Mouse (Mus musculus): Measurements from ENCODE around the gene Samd10. TPM values are rescaled to one million over a fixed set of nuclear protein-coding genes. Genes with fewer than 3 reads are reported as not detected.

Samd10 gene
- total RNA-seq, 2 experiments from 2014 or later = 1.3 to 3.2 TPM

GRCm38 (mm10) chr2:181577981-181578581, 20.9 kb downstream of the Samd10 start:
- peak; percentile 54 for DNase-seq (ENCODE audit: low spot score)

- DNase-seq (ENCODE audit: low spot score) = no peak
Observed at GRCm38 (mm10) chr2:181577126-181577525, 21.9 kb downstream of the Samd10 start.

GRCm38 (mm10) chr2:181576613-181577012, 22.4 kb downstream of the Samd10 start:
- DNase-seq (ENCODE audit: low spot score) = no peak

GRCm38 (mm10) chr2:181574921-181575545, 24.0 kb downstream of the Samd10 start:
- DNase-seq (ENCODE audit: low spot score) = no peak

GRCm38 (mm10) chr2:181573961-181574360, 25.1 kb downstream of the Samd10 start:
- DNase-seq (ENCODE audit: low spot score) = no peak

GRCm38 (mm10) chr2:181572921-181573920, 25.8 kb downstream of the Samd10 start:
- DNase-seq (ENCODE audit: low spot score) = no peak

GRCm38 (mm10) chr2:181571941-181572670, 26.9 kb downstream of the Samd10 start:
- DNase-seq (ENCODE audit: low spot score) = no peak

- DNase-seq (ENCODE audit: low spot score) = no peak
Observed at GRCm38 (mm10) chr2:181570921-181571595, 28.0 kb downstream of the Samd10 start.

- no peak for DNase-seq (ENCODE audit: low spot score)
Observed at GRCm38 (mm10) chr2:181570375-181570774, 28.6 kb downstream of the Samd10 start.

- DNase-seq (ENCODE audit: low spot score) = no peak
Observed at GRCm38 (mm10) chr2:181569856-181570255, 29.2 kb downstream of the Samd10 start.

- DNase-seq (ENCODE audit: low spot score) = peak; percentile 58
Observed at GRCm38 (mm10) chr2:181568272-181569008, 30.6 kb downstream of the Samd10 start.

GRCm38 (mm10) chr2:181567338-181567737, 31.7 kb downstream of the Samd10 start:
- DNase-seq (ENCODE audit: low spot score) = no peak

- DNase-seq (ENCODE audit: low spot score) = no peak
Observed at GRCm38 (mm10) chr2:181553772-181554171, 45.2 kb downstream of the Samd10 start.

- DNase-seq (ENCODE audit: low spot score) = peak; percentile 39
Observed at GRCm38 (mm10) chr2:181550233-181550632, 48.8 kb downstream of the Samd10 start.

- no peak for DNase-seq (ENCODE audit: low spot score)
Observed at GRCm38 (mm10) chr2:181548682-181549081, 50.3 kb downstream of the Samd10 start.

GRCm38 (mm10) chr2:181548227-181548626, 50.8 kb downstream of the Samd10 start:
- no peak for DNase-seq (ENCODE audit: low spot score)

GRCm38 (mm10) chr2:181546142-181546541, 52.9 kb downstream of the Samd10 start:
- DNase-seq (ENCODE audit: low spot score) = no peak
